Mouse (Mus musculus) C2C12 (cell line): ENCODE results near the gene Ntrk1.

Experiments
- CEBPB ChIP-seq: IDR thresholded peaks from one replicate; pipeline ENCODE4 v1.6.1; 2011; ENCODE audit warnings: low read depth, mild to moderate bottlenecking, control low read depth, moderate library complexity
- CTCF ChIP-seq: IDR thresholded peaks from one replicate; pipeline ENCODE4 v1.5.1; 2011; ENCODE audit not compliant: control insufficient read depth, insufficient read depth, insufficient read length
- MAX ChIP-seq: IDR thresholded peaks from one replicate; pipeline ENCODE4 v1.6.1; 2011; ENCODE audit warnings: mild to moderate bottlenecking, control low read depth
- USF1 ChIP-seq: IDR thresholded peaks from one replicate; pipeline ENCODE4 v1.6.1; 2011; ENCODE audit warnings: low read depth, mild to moderate bottlenecking, control low read depth, moderate library complexity

- TF ChIP-seq CTCF = peak; percentile 94
- no peak for TF ChIP-seq USF1
- TF ChIP-seq CEBPB = no peak
- TF ChIP-seq MAX = no peak
These were observed 39.0 kb downstream of the Ntrk1 start for GRCm38 (mm10) chr3:87755964-87756363.
